Mouse (Mus musculus) urinary bladder, adult 2 months (tissue): ENCODE results near the gene E4f1. TPM values are rescaled to one million over a fixed set of nuclear protein-coding genes. Genes with fewer than 3 reads are reported as not detected.
A peak's percentile ranks its signal among the peaks of the same experiment; 100 is the strongest.
"Not testable (repeated sequence)": the region's sequence is repeated elsewhere in the genome, so short reads cannot be mapped to it uniquely, and the experiment has no call there.

Experiments
- DNase-seq: peaks from one replicate; pipeline ENCODE4 v3.0.0; 2022; ENCODE audit warnings: low spot score
- polyA plus RNA-seq: library from polyadenylated mRNA; depleted of rRNA; stranded (reverse); fragments of >200 nt; gene quantifications from 2 replicates; pipeline ENCODE4 v1.2.3, GENCODE M21; 2012

The E4f1 gene
- polyA plus RNA-seq, 1 experiment = 61.5 TPM

DNA sequence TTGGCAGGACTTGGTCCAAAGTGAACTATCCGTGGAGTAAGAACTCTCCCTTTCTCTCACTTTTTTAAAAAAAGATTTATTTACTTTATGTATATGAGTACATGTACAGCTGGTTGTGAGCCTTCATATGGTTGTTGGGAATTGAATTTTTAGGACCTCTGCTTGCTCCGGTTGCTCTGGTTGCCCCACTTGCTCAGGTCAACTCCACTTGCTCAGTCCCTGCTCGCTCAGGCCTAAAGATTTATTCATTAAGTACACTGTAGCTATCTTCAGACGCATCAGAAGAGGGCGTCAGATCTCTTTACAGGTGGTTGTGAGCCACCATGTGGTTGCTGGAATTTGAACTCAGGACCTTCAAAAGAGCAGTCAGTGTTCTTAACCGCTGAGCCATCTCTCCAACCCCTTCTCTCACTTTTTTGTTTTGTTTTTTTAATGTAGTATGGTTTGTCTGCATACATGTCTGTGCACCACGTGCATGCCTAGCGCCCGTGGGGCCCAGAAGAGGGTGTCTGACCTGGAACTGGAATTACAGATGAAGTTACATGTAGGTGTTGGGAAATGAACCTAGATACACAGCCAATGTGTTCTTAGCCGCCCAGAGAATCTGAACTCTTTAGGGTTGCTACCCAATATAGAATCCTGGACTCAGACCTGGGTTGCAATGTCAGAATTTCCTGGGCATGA, 14.4 kb downstream of the E4f1 start:
- DNase-seq = not testable (repeated sequence)

DNA sequence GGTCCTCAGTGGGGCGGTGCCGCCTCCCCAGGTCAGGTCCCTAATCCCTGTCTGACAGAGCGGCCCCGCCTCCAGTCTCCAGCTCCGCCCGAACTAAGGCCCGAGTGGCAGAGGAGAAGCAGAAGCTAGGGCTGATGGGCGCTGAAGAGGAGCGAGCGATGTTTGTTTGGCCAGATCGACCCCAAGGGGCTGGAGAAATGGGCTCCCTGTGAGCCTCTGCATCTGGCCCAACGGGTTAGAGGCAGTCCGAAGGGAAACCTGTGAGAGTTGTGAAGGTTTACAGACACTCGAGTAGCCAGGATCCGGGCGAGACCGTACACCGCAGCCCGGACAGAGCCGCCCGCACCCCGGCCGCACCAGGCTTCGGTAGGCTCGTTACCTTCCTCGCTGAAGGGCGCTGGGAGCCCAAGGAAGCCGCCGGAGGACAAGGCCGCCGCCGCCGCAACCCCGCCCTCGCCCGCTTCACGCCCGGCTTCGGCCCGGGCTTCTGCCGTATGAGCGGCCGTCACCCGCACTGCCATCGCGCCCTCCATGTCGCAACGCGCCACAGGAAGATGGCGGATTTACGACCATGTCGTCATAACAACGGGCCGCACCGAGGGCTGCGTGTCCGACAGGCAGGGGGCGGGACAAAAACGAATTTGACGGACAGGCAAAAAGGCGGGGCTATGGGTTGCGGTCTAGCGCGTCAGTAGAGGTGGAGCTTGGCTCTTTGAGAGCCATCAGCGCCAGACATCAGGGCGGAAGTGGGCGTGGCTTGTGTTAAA, 15.2 kb downstream of the E4f1 start:
- peak; percentile 92 for DNase-seq

DNA sequence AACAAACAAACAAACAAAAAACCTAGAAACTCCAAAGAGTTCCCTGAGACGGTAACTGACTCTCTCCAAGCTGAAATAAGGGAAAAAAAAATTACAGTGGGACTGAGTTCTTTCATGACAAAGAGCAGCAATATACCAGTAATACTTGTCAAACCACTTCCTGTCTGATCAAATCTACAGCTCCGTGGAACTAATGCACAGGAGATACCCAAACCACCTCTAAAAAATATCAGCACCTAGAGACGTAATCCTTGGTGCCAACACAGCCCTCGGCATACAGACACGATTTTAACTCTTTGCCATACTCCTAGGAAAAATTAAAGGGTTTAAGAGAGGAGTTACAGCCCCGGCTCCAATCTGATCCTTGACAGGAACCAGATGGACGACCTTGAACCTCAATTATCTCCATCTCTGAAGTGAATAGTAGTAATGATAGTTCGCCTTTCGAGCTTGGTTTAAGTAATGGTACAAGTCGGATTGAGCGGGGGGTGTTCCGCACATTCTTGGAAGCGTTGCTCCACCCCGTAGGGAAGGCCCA, 15.8 kb downstream of the E4f1 start:
- DNase-seq = no peak

DNA sequence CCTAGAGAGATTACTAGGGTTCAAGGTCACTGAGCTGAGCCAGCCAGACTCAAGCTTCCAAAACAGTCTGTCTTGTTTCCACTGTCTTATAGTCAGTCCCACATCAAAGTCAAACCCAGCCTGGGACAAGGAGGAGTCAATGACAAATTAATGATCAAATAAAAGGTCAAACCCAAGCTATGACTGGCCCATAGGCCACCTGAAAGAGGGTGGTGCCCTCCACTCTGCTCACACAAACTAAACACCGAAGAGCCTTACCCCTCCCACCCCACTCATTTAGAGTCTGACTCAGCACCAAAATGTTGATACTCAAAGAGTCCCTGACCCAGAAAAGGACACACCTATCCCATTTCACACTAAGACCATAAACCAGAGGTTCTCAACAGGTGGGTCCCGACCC, 16.7 kb downstream of the E4f1 start:
- DNase-seq = no peak

DNA sequence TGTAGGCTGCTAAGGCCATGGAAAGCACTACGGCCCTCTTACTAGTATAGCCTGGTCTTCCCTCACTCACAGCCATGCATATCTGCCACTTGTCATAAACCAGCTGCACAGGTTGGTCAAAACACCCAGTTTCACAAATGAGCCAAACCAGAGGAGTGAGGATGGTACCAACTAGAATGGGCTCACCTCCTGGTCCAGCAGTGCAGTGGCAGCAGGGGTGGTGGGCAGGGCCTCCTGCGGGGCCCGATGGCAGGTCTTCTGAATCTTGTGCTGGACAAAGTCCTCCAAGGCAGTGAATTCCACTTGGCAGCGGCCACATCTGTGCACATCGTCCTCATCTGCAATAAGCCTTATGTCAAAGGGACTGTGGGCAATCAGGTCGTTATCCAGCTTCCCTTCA, 18.9 kb downstream of the E4f1 start:
- DNase-seq = no peak

DNA sequence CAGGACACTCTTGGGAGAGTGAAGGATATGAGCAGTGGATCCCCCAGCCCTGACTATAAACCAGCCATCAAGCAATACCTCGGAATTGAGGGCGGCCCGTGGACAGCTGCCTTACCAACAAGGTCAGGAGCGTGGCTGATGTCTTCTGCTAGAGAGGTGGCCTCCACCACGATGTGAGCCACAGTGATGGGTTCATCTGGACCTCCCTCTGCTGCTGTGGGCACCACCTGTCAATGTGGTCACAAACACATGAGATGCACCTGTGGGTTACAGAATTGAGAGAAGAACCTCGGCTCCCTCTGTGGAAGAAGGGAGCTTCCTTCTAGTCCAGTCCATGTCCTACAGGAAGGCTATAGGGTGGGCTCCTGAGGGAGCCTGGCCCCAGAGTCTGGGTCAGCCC, 20.6 kb downstream of the E4f1 start:
- no peak for DNase-seq

DNA sequence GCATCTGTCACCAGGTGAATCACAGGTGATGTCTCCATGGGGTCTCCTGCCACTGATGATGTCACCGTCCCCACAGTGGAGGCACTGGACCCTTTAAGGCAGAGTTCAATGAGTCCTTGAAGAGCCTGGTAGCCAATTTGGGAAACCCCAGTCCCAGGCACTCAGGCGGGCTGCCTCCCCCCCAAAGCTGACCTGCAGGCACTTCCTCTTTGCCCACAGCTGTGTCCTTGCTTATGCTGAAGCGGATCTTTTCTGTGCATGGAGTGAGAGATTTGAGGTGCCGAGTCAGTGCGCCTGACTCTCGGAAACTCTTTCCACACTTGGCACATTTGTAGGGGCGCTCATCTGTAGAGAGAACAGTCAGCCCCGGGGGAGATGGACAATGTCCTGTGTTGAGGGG, 23.5 kb downstream of the E4f1 start:
- DNase-seq = no peak

DNA sequence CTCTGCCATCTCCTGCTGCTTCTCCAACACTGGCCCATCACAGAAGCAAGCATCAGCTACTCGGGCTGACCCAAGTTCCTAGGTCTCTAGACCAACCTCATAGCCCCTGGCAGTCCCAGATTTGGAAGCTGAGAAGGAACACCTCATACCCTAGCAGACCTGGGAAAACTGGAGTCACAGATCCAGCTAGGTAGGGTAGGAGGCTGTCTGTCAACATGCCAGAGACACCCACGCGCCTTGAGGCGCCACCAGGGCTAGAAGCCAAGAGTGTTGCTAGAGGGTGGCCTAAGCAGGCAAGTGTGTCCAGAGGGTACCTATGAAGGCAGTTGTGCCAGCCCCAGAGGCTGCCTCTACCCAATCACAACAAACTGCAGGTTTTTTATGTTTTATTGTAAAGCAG, 26.7 kb downstream of the E4f1 start:
- DNase-seq = peak; percentile 44

DNA sequence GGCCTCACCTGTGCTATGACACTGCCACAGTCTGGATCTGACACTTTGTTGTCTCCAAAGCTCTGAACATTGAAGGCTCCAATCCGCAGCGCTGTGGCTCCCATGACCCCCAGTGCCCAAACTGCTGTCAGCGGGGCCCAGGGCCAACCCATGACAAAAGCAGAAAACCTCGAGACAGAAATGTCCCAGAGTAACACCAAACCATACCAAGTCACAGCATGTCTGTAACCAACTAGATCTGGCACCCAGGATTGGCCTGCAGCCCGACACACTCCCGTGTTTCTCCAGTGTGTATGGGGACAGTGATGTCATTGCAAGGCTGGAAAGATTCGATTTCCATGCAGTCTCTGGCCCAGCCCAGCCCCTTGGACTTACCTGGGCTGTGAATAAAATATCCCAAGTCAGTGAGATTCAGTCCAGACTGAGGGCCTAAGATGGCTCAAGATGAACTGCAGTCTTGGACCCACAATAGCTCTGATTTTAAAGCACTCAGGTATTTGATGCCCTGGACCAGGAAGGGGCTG, 27.4 kb downstream of the E4f1 start, which contains the start of gene Dnase1l2:
Dnase1l2 (minus strand) TSS at position 474 of the 524 bp plus-strand sequence.
- DNase-seq = peak; percentile 44

DNA sequence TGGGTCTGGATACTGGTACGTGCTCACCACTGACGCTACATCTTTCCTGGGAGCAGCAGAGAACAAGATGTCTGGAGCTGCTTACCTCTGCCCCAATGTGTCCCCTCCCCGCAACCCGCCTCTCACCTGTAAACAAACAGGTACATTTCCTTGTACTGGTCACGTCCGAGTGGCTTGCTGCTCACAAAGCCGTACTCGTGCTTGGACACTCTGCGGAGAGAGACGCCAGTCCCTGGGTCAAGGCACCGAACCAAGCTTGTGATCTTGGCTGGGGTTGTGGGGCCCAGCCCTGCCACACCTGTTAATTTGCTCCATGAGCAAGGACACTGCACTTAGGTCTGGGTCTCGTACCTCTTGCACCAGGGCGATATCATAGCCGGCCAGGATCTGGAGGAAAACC, 28.0 kb downstream of the E4f1 start:
- DNase-seq = peak; percentile 49

DNA sequence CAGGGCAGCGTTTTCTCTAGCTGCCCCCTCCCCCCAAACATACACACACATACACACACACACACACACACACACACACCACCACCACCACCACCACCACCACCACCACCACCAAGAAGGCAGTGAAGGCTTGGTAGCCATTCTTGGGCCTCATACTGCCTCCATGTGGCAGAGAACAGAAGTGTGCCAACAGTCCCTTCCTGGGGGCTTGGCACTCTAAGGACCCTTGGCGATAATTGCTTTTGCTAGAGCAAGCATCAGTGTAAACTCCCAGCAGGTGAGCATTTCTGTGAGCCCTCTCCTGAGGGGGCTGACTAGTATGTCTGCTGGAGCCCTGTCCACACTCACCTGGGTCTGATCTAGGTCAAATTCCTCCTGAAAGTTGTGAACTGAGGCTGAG, 29.0 kb downstream of the E4f1 start:
- no peak for DNase-seq

DNA sequence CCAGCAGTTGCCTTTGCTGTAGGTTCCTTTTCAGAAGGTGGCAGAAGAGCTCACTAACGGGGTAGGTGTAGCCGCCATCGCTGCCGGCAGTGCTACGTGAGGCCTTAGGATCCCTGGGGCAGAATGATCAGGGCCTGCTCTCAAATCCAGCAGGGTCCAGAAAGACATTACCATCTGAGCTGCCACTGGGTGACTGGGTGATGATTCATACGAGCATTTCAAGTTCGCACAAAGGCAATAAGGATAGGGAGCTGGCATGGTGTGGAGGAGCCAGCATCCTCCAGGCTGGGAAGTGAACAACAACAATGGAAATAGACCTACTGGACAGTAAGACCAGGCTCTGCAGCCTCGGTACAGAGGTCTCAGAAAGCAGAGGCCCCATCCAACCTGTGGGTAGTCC, 29.7 kb downstream of the E4f1 start:
- peak; percentile 29 for DNase-seq

DNA sequence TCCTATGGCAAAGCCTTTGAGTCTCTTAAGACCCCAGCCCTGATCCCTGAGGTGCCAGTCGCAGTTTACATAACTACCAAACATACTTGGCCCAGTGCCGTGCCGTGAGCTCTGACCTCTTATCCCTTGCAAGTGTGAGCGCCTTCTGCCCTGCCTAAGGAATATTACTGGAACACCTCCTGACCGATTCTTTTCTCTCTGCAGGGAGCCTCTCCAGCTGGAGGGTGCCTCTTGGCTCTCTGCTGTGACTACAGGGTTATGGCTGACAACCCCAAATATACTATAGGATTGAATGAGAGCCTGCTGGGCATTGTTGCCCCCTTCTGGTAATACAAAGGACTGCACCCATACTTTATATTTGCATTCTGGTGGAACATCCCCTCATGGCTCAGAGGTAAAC, 33.1 kb downstream of the E4f1 start:
- DNase-seq = no peak

DNA sequence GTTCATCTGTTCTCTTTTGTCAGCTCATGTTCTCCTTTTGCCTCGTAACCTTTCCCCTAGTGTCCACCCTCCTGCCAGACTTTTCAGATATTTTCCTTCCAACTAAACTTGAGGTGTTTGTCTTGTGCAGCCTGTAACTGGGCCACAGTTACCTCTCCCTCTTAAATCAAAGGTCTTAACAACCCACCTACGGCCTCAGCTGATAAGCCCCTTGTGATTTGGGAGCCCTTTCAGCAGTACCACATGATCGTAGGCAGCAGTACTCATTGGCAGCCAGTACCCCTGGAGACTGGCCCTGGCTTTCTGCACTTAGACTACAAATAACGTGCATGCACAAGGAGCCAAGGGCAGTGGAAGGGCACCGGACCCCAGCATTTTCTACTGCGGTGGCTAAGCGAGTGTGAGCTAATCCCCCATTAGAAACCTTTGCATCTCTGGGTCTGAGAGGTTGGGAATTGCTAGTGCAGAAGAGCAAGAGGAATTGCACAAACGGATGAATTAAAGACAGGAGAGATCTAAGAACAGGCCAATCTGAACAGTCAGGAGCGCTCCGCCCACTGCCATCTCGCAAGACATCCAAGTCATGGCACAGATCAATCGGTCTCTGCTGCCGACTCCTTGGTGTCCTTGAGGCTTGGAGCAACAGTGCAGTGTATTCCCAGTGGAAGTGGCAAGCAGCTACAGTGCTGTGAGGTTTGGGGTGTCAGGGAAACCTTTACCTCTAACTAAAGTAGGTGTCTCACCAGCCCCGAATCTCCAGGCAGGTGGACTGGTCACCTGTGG, 40.7 kb downstream of the E4f1 start:
- no peak for DNase-seq

DNA sequence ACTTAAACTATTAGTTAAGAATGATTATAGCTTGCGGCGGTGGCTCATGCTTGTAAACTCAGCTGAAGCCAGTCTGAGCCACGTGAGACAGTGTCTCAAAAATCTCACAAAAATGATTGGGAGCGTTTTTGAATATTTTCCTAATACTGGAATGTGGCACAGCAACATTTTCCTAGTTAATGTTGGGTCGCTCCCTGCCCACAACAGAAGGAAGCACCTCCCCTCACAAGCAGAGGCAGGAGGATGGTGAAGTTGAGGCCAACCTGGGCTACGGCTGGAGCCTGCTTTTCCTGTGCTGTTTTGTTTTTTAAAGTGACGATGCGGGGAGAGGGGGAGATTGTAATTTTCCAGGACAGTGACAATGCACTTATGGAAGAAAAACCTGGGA, 42.9 kb downstream of the E4f1 start:
- no peak for DNase-seq

DNA sequence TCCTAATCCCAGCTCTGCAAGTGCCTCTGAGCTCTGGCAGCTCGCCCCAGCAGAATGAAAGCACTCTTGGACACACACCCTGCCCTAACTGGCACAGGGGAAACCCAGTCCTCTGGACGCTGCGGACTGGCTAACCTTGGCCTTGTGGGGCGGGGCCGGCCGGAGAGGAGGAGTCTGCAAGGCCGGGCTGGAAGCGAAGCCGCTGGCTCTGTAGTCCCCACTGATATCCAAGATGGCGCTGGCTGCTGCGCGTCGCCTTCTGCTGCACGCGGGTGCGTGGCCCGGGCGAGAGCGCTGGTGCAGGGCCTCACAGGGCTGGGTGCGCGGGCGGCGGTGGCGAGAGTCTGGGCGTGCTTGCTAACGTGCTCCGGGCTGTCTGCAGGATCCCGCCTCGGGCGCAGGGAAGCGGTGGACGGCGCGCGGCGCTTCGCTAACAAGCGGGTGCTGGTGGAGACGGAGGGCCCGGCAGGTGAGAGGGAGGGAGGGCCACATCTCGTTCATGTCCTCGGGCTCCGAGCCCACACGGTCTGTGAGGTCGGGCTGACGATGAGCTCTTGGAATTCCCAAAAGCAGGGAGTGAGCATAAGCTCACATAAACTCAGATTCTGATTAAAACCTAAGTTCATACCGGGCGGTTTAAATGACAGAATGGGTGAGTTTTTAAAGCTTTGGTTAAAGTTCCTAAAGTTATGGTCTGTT, 43.5 kb downstream of the E4f1 start, which contains the start of gene Eci1:
Eci1 (plus strand) TSS at position 171 of the 699 bp plus-strand sequence.
- peak; percentile 93 for DNase-seq

DNA sequence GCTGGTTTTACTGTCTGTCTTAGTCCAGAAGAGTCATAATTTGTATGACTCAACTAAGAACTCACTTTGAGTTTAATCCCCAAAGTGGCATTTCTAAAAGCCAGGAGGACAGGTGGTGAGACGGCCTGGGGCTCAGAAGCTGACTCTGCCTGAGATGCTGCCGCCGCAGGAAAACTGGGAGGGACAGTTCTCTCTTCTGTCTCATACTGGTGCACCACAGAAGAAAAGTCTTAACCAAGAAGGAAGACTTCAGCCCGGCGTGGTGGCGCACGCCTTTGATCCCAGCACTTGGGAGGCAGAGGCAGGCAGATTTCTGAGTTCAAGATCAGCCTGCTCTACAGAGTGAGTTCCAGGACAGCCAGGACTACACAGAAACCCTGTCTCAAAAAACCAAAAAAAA, 44.2 kb downstream of the E4f1 start:
- DNase-seq = no peak

DNA sequence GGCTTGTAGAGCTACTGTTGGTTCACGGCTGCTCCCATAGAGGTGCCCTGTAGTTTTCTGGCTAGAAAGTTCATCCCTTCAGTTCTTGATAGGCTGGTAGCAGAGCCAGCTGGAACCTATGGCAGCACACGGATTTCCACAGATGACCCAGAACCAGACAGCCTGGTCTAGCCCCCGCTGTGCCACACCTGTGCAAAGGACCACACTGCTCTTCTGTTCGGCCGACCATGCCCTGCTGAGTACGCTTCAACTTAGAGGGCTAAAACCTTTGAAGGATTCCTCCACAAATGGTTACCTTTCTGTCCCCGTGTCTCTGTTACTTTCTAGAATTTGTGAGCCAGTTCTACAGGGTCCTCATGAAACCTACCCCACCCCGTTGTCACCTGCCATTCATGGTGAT, 44.8 kb downstream of the E4f1 start:
- DNase-seq = not testable (repeated sequence)

DNA sequence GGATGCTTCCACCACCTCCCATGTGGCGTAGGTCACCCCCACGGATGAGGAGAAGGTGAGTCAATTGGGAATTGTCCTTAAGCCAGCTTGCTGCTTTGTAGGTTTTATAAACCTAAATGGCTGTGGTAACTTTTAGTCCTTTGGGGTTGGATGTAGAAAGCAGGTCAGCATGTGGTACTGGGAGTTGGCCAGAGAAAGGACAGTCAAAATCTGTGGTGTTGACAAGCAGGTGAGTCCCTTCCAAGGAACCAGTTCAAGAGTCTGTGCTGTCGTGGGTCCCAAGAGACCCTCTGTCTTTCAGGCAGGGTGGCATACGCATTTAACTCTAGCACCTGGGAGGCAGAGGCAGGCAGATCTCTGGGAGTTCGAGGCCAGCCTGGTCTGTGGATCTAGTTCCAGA, 45.6 kb downstream of the E4f1 start:
- no peak for DNase-seq

DNA sequence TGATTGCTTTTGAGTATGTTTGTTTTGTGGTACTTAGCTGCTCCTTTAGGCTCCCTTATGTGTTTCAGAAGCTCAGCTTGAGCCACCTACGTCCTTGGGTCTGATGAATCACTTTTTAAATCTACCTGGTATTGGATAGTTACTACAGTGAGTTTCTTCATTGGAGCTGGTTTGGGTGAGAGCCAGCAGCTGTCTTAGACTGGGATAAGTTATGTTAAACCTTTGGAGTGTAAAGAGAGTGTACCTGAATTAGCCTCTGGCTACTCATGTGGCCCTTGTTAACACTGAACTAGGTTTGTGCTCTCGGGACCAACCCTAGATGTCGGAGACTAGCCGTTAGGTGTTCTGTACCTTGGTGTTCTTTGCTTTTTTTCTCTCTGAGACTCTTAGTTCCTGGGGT, 47.0 kb downstream of the E4f1 start:
- DNase-seq = no peak

DNA sequence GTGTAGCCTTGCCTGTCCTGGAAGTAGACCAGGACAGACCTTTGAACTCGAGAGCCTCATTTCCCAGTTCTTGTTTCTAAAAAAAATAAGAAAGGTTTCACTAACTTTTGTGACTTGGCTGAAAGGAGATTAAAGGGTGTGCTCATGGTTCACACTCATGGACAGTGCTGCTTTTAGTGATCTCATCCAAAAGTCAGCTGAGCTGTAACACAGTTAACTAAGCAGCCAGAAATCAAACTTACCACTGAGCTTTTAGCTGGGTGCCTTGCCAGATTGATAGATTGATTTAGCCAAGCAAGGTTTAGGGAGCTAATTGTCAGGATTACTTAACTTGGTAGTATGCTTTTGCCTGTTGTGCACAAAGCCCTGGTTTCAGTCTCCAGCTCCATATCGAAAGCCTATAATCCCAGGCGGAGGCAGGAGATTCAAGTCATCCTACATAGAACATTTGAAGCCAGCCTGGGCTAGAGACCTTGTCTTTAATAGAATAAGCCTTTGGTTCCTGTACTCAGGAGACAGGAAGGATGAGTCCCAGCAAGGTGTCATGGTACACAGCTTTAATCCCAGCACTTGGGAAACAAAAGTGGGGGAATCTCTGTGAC, 54.0 kb downstream of the E4f1 start:
- no peak for DNase-seq
